Mouse (Mus musculus): ENCODE data around the gene Auh. TPM values are rescaled to one million over a fixed set of nuclear protein-coding genes. Genes with fewer than 3 reads are reported as not detected.

The Auh gene
- polyA plus RNA-seq, 1 experiment: 14.9 TPM

GRCm38 (mm10) chr13:52874338-52874737 is 55.1 kb downstream of the Auh start:
- H3K27me3 ChIP-seq (ENCODE audit: control insufficient read depth, insufficient read depth, low read length): no peaks in the 10 kb centered on the region
- H3K4me3 ChIP-seq (ENCODE audit: low read depth, low read length): no peak overlapping the region
- WGBS: 87% methylated on average over 6 of the region's 6 CpGs
- H3K36me3 ChIP-seq (ENCODE audit: control insufficient read depth, insufficient read depth, low read length): no peaks in the 10 kb centered on the region
- no peak overlapping the region for H3K27ac ChIP-seq (ENCODE audit: insufficient read depth, low read depth, low read length)
- H3K4me1 ChIP-seq (ENCODE audit: control insufficient read depth, insufficient read depth, insufficient read length, low read length): no peaks in the 10 kb centered on the region
- TF ChIP-seq POLR2A (IDR thresholded peaks at IDR 0.05; ENCODE audit: low read depth, low read length): no peak
- no peak for TF ChIP-seq CTCF (IDR thresholded peaks at IDR 0.05; ENCODE audit: extremely low read depth, insufficient read length, insufficient replicate concordance, low read depth, low read length)

GRCm38 (mm10) chr13:52873923-52874322 is 55.6 kb downstream of the Auh start:
- TF ChIP-seq POLR2A (IDR thresholded peaks at IDR 0.05; ENCODE audit: low read depth, low read length): no peak
- no peak for TF ChIP-seq CTCF (IDR thresholded peaks at IDR 0.05; ENCODE audit: extremely low read depth, insufficient read length, insufficient replicate concordance, low read depth, low read length)
- Histone ChIP-seq H3K4me1 (ENCODE audit: control insufficient read depth, insufficient read depth, insufficient read length, low read length) (no peaks in the 10 kb centered on the region), H3K4me3 (ENCODE audit: low read depth, low read length) (no peak overlapping the region), H3K27ac (ENCODE audit: insufficient read depth, low read depth, low read length) (no peak overlapping the region), H3K36me3 (ENCODE audit: control insufficient read depth, insufficient read depth, low read length) (no peaks in the 10 kb centered on the region), H3K27me3 (ENCODE audit: control insufficient read depth, insufficient read depth, low read length) (no peaks in the 10 kb centered on the region)
- 84% methylated on average over 11 of the region's 11 CpGs for WGBS

GRCm38 (mm10) chr13:52866005-52866792 is 63.3 kb downstream of the Auh start:
- H3K27ac ChIP-seq (ENCODE audit: insufficient read depth, low read depth, low read length): no peak overlapping the region
- TF ChIP-seq POLR2A (IDR thresholded peaks at IDR 0.05; ENCODE audit: low read depth, low read length) (no peak), CTCF (IDR thresholded peaks at IDR 0.05; ENCODE audit: extremely low read depth, insufficient read length, insufficient replicate concordance, low read depth, low read length) (no peak)
- no peaks in the 10 kb centered on the region for H3K27me3 ChIP-seq (ENCODE audit: control insufficient read depth, insufficient read depth, low read length)
- 75% methylated on average over 15 of the region's 15 CpGs for WGBS
- no peak overlapping the region for H3K4me3 ChIP-seq (ENCODE audit: low read depth, low read length)
- H3K36me3 ChIP-seq (ENCODE audit: control insufficient read depth, insufficient read depth, low read length): no peaks in the 10 kb centered on the region
- H3K4me1 ChIP-seq (ENCODE audit: control insufficient read depth, insufficient read depth, insufficient read length, low read length): no peaks in the 10 kb centered on the region

- H3K36me3 ChIP-seq (ENCODE audit: control insufficient read depth, insufficient read depth, low read length): no peaks in the 10 kb centered on the region
- 96% methylated on average over 8 of the region's 8 CpGs for WGBS
- no peaks in the 10 kb centered on the region for H3K27me3 ChIP-seq (ENCODE audit: control insufficient read depth, insufficient read depth, low read length)
- TF ChIP-seq POLR2A (IDR thresholded peaks at IDR 0.05; ENCODE audit: low read depth, low read length) (no peak), CTCF (IDR thresholded peaks at IDR 0.05; ENCODE audit: extremely low read depth, insufficient read length, insufficient replicate concordance, low read depth, low read length) (no peak)
- H3K27ac ChIP-seq (ENCODE audit: insufficient read depth, low read depth, low read length): no peak overlapping the region
- H3K4me1 ChIP-seq (ENCODE audit: control insufficient read depth, insufficient read depth, insufficient read length, low read length): no peaks in the 10 kb centered on the region
- no peak overlapping the region for H3K4me3 ChIP-seq (ENCODE audit: low read depth, low read length)
Observed at GRCm38 (mm10) chr13:52863436-52863835, 66.0 kb downstream of the Auh start.

- Histone ChIP-seq H3K36me3 (ENCODE audit: control insufficient read depth, insufficient read depth, low read length) (no peaks in the 10 kb centered on the region), H3K27ac (ENCODE audit: insufficient read depth, low read depth, low read length) (no peak overlapping the region), H3K4me3 (ENCODE audit: low read depth, low read length) (no peak overlapping the region), H3K27me3 (ENCODE audit: control insufficient read depth, insufficient read depth, low read length) (no peaks in the 10 kb centered on the region), H3K4me1 (ENCODE audit: control insufficient read depth, insufficient read depth, insufficient read length, low read length) (no peaks in the 10 kb centered on the region)
- TF ChIP-seq POLR2A (IDR thresholded peaks at IDR 0.05; ENCODE audit: low read depth, low read length) (no peak), CTCF (IDR thresholded peaks at IDR 0.05; ENCODE audit: extremely low read depth, insufficient read length, insufficient replicate concordance, low read depth, low read length) (no peak)
- WGBS: 87% methylated on average over 22 of the region's 22 CpGs
Observed at GRCm38 (mm10) chr13:52860006-52860685, 69.3 kb downstream of the Auh start.

GRCm38 (mm10) chr13:52859065-52859820 is 70.2 kb downstream of the Auh start:
- TF ChIP-seq CTCF (IDR thresholded peaks at IDR 0.05; ENCODE audit: extremely low read depth, insufficient read length, insufficient replicate concordance, low read depth, low read length): no peak
- no peak for TF ChIP-seq POLR2A (IDR thresholded peaks at IDR 0.05; ENCODE audit: low read depth, low read length)
- Histone ChIP-seq H3K4me1 (ENCODE audit: control insufficient read depth, insufficient read depth, insufficient read length, low read length) (no peaks in the 10 kb centered on the region), H3K27me3 (ENCODE audit: control insufficient read depth, insufficient read depth, low read length) (no peaks in the 10 kb centered on the region), H3K27ac (ENCODE audit: insufficient read depth, low read depth, low read length) (no peak overlapping the region), H3K36me3 (ENCODE audit: control insufficient read depth, insufficient read depth, low read length) (no peaks in the 10 kb centered on the region), H3K4me3 (ENCODE audit: low read depth, low read length) (no peak overlapping the region)
- WGBS: 83% methylated on average over 16 of the region's 16 CpGs

GRCm38 (mm10) chr13:52858373-52858772 is 71.1 kb downstream of the Auh start:
- Histone ChIP-seq H3K4me3 (ENCODE audit: low read depth, low read length) (no peak overlapping the region), H3K4me1 (ENCODE audit: control insufficient read depth, insufficient read depth, insufficient read length, low read length) (no peaks in the 10 kb centered on the region), H3K27me3 (ENCODE audit: control insufficient read depth, insufficient read depth, low read length) (no peaks in the 10 kb centered on the region), H3K27ac (ENCODE audit: insufficient read depth, low read depth, low read length) (no peak overlapping the region), H3K36me3 (ENCODE audit: control insufficient read depth, insufficient read depth, low read length) (no peaks in the 10 kb centered on the region)
- TF ChIP-seq POLR2A (IDR thresholded peaks at IDR 0.05; ENCODE audit: low read depth, low read length) (no peak), CTCF (IDR thresholded peaks at IDR 0.05; ENCODE audit: extremely low read depth, insufficient read length, insufficient replicate concordance, low read depth, low read length) (no peak)
- 55% methylated on average over 12 of the region's 12 CpGs for WGBS

Measured in small intestine, adult 2 months (tissue).